Mouse (Mus musculus) cerebellum, adult 9-10 months (tissue): ENCODE measurements around the gene Ece1.

ENCODE experiments used
- DNase-seq: peaks from one replicate; pipeline ENCODE4 v3.0.0; 2022

Ece1 gene

DNA sequence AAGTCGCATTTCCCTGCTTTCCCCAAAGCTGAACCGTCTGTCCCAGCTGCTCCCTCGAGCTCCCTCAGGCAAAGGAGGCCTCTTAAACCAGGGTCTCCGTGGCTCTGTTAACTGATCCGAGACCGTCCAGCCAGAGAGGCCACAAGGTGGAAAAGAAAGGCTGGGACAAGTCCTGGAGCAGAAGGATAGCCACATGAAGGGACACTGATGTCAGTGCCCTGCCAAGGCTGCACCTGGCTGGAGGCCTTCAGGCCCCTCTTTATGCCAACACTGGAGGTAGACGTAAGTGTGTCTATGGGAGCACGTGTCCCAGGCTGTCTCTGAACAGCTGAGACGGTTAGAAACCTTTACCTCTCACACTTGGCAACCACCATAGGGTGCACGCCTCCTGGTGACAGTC, 57.1 kb downstream of the Ece1 start:
- peak; percentile 78 for DNase-seq

DNA sequence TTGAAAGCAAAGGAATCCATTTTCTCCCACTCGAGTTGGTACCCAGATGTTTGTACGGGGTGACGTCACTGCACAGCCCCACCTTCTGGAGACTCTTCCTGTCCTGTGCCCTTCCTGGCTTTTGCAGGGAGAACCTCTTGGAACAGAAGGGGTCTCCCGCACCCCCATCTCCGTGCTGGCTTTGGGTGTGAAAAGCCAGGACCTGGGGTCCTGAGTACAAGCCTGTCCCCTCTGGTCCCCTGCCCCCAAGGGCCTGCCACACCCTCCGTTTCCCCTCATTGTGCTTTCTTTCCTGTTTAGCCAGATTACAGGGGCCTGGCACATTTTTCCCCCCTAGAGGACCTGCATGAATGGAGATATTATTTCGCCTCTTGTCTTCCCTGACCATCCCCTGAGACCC, 58.0 kb downstream of the Ece1 start:
- DNase-seq, result no peak

DNA sequence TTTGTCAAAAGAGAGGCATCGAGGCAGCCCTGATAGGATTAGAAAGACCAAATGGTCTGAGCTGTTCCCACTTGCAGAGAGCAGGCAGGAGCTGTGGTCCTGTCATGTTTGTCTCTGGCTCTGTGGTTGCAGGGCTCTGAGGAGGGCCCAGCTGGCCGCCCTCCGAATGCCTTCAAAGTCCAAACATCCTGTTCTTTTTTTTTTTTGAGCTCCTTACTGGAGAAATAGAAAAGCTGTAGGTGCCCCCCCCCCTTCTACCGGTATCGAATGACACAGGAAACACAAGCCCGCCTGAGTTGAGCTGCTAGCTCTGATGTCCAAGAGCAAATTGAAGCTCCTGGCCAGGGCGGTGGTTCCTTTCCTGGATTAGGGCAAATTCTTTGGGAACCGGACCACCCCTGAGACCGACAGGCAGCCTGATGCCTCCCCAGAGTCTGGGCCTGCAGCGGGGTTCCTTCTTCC, 58.5 kb downstream of the Ece1 start:
- no peak for DNase-seq

DNA sequence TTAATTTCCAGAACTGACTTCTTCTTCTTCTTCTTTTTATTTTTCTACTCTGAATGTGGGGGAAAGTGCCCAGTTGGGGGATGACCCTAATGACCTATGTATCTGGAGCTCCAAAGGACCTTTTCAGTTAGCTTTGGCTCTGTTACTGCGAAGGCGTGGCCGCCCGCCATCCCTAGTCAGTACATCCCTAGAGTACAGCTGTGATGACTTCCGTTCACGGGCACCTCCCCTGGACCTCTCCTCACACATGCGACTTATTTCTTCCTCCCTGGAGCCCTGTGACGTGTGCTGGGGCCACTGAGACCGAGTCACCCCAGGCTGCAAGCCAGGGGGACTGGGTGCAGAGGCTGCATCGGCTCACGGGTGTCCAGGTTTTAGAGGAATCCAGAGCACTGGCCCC, 59.5 kb downstream of the Ece1 start:
- DNase-seq, result no peak

DNA sequence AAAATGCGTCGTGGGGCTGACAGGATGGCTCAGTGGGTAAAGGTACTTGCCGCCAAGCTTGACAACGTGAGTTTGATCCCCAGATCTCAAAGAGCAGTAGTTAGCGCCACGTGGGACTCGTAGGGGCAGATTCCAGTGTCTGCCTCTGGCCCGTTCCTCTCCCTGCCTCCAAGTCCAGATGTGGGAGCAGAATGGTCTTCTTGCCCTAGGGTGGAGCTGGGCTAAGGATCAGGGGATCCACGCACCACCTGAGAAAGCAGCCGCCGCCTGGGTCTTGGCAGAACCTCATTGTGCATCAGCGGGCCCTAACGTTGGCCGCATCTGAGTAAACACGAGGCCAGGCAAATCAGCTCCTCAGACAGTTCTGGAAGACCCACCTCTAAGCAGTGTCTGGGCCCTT, 61.0 kb downstream of the Ece1 start:
- no peak for DNase-seq

DNA sequence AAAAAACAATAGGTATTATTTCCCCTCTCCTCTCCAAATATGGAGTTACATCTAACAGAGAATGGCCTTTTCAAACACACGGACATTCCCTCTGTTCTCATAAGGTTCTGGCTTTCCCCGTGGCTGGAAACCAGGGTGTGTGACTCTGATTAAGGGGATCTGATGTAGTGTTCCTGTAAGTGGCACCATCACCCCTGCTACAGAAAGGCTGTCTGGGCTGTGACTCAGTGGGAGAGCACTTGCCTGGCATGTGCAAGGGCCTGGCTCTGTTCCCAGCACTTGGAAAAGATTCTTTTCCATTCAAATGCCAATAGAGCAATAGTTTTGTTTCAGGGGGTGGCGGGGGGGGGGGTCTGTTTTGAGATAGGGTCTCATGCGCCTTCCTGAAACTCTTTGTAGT, 63.1 kb downstream of the Ece1 start:
- DNase-seq, result no peak

DNA sequence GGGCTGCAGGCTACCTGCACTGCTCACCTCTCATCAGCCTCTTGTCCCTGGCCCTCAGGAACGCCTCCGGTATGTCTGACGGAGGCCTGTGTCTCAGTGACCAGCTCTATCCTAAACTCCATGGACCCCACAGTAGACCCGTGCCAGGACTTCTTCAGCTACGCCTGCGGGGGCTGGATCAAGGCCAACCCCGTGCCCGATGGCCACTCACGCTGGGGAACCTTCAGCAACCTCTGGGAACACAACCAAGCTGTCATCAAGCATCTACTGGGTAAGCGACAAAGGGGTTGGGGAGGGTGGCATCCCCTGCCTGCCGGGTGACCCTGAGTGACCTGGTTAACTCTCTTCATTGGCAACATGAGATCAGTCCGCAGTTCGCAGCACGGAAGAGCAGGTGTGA, 64.1 kb downstream of the Ece1 start:
- DNase-seq, result no peak

DNA sequence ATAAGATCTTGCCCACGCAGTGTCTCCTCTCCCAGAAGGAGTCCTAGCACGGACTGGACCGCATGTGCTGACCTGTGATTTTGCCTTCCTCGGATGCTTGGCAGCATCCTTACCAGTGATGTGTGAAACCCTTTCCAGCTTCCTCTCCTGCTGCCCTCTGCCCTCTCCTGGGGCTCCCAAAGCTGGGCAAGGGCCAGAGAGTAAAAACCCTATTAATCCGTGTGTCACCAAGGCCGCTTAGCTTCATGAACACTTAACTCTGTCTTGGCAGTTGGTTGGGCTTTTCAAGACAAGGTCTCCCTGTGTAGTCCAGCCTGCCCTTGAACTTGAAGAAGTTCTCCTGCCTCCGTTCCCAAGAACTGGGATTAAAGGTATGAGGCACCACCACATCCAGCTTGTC, 65.1 kb downstream of the Ece1 start:
- no peak for DNase-seq

DNA sequence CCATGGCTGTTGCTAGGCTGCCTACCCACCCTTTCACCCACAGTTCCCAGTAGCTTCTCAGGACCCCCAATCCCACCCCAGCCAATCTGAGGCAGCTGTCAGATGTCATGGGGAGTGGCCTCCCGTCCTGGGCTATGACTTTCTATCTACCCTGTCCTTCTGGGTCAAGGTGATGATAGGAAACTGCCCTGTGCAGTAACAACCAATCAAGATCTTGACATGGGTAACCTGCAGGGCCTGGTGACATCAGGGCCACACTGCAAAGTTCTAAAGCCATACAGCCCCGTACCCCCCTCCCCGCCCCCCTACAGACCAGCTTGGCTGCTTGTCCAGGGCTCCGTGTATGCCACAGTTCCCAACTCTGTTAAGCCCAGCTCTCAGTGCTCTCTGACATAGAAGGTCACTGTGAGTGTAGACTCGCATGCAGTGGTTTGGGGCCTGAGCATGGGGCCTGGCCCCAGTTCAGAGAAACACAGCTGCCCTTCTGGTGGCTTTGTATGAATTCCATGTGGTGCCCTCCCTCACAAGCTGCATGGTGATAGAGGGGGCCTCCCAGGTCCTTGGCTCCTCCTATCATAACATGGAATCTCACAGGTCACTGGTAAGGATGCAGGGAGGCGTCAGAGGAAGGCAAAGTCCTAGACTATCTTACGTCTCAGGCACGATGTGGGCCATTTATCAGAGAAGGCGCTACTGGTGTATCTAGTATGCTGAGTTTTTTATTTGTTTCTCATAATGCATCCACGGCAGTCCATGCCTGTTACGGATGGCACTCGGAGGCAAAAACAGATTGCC, 65.9 kb downstream of the Ece1 start:
- no peak for DNase-seq

DNA sequence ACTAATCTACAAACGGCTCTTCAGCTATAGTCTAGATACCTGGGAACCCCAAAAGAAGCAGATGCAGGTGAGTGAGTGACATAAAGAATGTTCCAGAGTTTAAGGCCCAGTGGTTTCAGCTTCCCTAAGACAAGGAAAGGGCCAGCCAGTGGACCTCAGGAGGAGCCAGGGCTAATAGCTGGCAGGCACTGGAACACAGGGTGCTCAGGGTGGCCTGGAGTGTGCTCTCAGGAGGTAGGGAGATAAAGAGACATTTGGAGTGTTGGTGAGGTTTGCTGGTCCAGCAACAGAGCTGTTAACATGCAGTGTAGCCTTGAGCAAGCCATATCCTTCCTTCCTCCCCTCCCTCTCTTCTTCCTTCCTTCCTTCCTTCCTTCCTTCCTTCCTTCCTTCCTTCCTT, 66.8 kb downstream of the Ece1 start:
- DNase-seq, result no peak

DNA sequence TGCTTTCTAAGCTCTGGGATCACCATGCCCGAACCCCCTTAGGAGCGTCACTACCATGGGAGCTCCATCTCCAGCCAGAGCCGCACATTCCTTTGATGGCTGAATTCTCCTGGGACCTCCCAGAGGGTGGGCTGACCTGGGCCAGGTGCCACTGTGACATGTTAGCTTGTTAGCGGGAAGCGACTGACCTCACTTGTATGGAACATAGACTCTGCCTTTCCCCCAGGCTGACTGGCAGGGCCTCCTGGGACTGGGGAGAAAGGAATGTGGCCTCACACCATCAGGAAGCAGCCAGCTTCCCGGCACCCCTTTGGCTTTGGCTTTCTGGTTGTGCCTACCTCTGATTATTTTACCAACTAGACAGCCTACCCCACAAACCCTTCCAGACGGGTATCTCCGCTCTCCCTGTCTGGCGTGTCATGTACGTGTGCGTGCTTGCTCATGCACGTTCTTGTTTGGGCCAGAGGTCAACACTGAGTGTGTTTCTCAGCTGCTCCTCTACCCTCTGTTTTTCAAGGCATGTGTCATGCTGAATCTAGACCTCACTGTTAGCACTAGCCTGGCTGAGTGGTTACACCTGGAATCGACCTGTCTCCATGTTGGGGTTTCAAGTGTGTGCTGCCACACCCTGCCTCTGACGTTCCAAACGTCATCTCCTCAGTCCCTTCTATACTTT, 67.4 kb downstream of the Ece1 start:
- DNase-seq, result no peak

DNA sequence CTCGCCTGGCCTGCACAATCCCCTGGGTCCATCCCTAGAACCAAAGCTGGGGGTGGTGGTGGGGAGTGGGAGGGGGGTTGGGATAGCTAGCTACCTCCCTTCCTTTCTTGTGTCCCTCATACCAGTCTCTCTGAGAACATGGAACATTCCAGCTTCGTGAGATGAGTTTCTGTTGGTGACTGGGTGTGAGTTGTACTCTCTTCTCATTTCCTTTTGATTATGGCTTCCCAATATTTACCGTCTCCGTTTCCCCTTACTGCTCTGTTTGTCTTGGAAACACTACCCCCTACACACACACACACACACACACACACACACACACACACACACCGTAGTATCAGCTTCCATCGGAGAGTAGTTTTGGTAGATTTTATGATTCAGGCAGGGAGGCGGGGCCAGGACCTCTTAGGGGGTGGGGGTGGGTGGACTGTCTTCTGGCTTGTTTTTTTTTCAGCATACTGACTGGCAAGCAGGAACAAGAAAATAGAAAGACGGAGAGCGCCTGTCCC, 68.5 kb downstream of the Ece1 start:
- DNase-seq, result no peak

DNA sequence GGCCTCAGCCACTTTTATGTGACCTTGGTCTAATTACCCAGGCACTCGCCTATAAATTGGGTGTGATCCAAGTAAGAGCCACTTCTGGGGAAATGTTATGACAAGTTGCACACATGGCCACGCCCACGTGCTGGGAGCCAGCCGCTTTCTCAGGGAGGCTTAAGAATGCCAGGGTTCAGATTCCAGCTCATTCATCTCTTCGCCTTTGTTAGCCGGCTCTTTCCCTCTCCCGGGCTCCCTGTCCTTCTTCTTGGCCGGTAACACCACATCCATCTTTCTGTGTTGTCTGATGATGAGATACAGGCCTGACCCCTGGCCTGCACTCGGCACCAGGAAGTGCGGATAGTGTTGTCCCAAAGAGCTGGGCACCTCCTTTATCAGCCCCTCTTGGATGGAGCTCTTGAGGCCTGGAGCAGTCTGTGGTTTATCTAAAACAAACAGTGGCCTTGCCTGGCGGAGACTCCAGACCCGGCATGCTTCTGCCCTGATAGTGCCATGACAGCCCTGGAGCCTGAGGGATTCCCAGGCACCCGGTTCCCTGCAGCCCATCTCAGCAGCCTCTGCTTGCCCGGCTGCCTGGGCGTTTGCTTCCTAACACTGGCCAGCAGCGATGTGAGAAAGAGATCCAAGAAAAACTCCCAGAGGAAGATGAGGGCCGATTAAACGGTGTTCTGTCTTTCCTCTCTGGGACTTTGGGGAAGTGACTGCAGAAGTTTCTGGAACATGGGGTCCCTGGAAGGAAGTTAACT, 69.1 kb downstream of the Ece1 start:
- DNase-seq, result no peak

DNA sequence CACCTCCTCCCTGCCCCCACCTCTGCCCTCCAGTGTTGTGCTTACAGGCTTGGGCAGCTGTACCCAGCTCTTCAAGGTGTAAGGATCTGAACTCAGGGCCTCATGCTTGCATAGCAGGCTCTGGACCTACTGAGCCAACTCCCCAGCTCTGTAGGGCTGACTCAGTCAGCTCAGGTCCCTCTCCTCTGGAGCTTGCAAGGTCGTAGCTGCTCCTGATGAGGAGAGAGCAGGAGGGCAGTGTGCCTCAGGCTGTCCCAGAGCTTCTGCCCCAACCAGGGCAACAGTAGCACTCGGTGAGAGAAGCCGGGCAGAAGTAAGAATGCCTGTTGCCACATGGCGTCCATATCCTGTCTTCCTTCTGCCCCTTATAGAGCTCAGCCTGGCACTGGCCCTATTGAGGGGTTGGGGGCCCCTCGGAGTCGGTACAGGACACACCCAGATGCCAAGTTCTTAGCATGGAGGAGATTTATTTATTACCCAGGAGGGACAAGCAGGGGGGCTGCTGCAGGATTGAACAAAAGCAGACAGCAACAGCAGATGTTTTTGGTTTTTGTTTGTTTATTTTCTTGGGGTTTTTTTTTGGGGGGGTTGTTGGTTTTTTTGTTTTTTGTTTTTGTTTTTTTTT, 70.6 kb downstream of the Ece1 start:
- no peak for DNase-seq

DNA sequence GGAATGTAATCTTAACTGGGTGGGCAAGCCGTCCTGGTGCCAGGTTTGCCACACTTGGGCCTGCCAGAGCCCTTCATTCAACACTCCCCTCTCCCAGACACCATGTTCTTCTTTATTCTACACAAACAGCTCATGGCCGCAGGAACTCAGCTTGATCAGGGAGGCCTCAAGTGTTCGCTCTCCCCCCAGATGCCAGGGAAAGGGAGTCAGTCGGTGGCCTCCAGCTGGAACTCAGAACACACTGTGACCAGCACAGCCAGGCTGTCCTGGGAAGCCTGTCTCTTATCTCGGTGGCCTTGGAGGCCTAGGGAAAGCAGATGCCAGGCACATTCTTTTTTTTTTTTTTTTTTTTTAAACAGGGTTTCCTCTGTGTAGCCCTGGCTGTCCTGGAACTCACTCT, 71.3 kb downstream of the Ece1 start:
- no peak for DNase-seq

DNA sequence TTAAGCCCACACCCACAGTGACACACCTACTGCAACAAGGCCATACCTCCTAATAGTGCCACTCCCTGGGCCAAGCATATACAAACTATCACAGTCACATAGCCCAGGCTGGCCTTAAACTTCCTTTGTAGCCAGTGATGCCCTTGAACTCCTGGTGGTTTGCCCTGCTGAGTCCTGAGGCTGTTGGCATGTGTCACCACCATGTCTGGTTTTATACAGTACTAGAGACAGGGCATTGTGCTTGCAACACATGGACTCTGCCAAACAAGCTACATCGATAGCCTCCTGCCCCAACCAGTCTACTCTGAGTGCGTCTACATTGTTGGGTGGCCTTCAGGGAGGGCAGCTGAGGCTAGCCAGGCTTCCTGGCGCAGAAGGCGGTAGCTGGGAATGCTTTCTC, 74.1 kb downstream of the Ece1 start:
- no peak for DNase-seq

DNA sequence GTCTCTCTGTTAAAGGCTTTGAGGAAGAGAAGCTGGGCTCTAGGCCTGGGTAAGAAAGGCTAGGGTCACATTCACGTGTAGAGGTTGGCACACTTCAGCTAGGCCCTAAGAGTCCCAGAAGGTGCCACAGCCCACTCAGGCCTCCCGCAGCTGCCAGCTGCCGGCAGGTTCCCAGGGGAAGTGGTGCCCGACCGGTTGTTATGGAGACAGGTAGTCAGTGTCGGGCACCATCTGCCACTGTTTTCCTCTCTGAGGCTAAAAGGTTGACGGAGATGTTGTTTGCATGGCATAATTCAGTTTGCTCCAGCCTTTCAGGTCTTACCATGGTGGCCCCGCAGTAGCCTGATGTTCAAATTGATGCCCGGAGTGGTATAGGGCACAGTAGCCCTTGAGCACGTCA, 78.0 kb downstream of the Ece1 start:
- peak; percentile 88 for DNase-seq

DNA sequence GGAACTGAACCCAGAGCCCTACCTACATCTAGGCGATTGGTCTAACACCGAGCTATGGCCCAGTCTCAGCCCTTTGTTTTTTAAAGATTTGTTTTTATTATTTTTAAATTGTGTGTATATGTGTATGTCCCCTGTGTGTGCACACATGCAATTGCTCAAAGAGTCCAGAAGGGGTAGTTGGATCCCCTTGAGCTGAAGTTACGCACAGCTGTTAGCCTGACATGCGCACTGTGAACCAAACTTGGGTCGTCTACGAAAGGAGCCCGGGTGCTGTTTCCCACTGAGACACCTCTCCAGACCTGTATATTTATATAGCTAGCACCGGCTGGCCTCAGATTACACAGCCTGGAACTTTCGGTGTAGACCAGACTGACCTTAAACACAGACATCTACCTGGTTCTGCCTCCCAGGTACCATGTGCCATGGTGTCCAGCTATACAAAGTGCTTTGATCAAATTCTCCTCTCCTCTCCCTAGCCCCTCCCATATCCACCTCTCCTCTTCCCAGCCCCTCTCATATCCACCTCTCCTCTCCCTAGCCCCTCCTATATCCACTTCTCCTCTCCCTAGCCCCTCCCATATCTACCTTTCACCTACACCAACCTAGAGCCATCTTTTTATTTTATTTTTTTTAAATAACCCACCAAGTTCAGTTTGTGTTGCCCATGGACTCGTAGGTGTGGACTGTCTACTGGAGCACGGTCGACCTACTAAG, 79.3 kb downstream of the Ece1 start:
- no peak for DNase-seq

DNA sequence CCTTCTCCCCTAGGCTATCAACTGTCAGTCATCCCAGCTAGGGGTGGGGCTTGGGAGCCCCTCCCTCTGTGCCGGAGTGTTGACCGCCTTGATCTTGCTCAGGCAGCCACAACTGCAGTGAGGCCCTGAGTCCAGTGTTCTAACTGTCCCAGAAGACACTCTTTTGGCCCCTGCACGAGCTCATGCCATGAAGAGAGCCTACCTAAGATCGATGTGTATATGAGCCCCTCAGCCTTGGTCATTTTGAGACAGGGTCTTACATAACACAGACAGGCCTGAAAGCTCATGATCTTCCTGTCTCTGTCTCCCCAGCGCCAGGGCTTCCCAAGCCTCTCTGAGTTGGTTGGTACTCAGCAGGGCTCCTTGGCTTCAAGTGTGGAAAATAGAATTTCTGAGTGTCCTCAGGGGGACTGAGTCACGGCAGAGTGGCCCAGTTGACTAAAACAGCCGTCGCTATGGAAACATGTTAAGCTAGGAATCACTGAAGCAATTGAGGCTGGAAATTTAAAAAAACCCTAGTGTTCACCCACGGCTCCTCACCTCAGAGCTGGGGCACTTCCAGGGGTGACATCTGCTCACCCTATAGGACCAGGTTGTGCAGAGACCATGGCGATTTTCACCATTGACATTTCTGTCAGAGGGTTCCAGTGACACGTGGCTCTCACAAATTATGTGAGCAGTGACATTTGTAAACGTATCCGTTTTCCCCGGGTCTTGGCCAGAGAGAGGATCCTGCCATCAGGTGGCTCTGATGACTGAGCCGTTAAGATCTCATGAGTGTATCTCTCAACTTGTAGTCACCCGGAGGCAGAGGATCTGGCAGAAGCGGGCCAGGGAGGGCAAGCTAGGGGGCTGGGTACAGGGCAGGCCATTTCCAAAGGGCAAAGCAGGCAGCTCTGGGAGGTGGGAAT, 80.1 kb downstream of the Ece1 start:
- DNase-seq, result peak; percentile 88

DNA sequence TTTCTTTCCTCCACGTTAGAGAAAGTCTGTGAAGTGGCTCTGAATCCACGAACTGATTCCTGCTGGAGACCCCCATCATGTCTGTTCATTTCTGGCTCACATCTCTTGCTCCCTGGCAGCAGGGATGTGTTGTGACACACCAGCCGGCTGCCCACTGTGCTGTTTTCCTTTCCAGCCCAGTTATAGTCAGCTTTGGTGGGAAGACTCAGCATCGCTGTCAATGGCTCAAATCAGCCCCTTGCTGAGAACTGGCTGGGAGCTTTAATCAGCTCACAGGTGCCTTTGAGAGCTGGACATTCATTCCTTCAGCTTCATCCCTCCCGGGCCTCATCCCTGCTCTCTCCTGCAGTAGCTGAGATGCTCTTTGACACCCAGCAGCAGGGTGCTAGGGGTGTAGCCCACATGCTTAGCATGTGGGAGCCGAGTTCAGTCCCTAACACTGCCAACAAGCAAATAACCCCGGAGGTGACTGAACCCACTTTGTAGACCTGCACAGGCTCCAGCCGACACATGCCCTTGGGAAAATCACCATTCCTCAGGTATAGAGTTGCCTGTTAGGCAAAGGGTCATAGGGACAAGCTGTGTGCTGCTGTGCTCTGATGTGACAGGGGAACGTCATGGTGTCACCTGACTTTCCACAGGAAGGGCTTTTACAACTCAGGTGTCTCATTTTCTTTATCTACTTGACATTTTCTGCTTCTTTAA, 80.9 kb downstream of the Ece1 start:
- peak; percentile 73 for DNase-seq

DNA sequence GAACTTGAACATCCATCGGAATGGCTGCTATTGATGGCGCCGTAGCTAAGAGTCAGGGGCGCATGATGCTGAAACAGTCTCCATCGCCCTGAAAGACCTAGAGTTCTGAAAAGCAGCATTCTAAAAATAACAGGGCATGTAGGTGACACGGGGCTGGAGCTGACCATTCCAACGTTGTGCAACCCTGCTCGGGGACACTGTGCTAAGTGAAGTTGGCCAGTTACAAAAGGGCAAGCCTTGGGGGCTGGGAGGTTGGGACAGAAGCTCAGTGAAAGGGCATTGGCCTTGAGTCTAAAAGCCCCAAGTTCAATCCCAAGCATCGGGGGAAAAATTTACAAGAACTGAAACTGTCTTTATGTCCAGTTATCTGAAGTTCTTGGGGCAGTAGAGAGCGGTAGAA, 81.5 kb downstream of the Ece1 start:
- DNase-seq, result no peak
